Mouse (Mus musculus) megakaryocyte, embryonic 14.5 days (primary cell): Measurements from ENCODE around the gene Pacrg.

Experiments
- FLI1 ChIP-seq: IDR thresholded peaks from 2 replicates; pipeline ENCODE4 v1.6.1; 2012; ENCODE audit warnings: low read length, inconsistent platforms, mixed read lengths
- GATA1 ChIP-seq: IDR thresholded peaks from 3 replicates; pipeline ENCODE4 v1.6.1; 2012; ENCODE audit warnings: mixed read lengths, low read length, inconsistent platforms, borderline replicate concordance

DNA sequence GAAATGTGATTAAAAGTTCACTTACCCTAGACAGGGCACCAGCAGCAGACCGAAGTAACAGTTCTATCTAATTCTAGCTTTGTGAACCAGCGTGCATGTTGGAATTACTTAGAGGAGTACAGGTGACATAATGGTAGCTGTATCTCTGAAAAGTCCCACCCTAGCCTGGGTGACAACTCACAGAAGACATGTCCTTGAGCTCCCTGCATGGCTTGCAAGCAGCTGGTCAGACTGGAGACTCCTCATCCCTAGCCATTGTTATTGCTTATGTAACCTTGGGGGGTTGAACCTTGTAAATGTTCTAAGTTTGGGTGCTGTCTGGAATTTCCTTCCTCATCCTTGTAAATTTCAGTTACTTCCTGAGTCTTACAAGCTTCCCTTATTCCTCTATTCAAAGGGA, 462.5 kb downstream of the Pacrg start:
- TF ChIP-seq GATA1 (no peak), FLI1 (no peak)
